ENCODE assay signal across 16 mouse cellular contexts in genomic region chr11:53761284-53761683, GRCm38 (mm10). TPM values are rescaled to one million over a fixed set of nuclear protein-coding genes. Genes with fewer than 3 reads are reported as not detected.
A peak's percentile ranks its signal among the peaks of the same experiment; 100 is the strongest.
DNase-seq lines count a peak whose midpoint lies in the region; ATAC-seq and TF ChIP-seq lines count a peak whose summit lies in the region.
"Had no signal": no experiment of that assay in that cellular context is flagged by ENCODE, and none has a peak within 500 bp of the region (broad histone marks: within the 10 kb centered on the region; RNA-seq: fewer than 3 reads in every experiment).

No protein-coding gene starts in this region.

- TF ChIP-seq CTCF in hindbrain, postnatal 0 days (IDR thresholded peaks at IDR 0.05; ENCODE audit: low read depth), result no peak
- TF ChIP-seq CTCF in thymus, adult 2 months (IDR thresholded peaks at IDR 0.05; ENCODE audit: borderline replicate concordance, control insufficient read depth, extremely low read depth, insufficient read depth, low read length, poor library complexity), result no peak

- no peak for TF ChIP-seq POLR2A in thymus, adult 2 months (IDR thresholded peaks at IDR 0.05; ENCODE audit: control insufficient read depth, extremely low read depth, insufficient read depth, low read length, poor library complexity)

- H3K4me2 ChIP-seq in embryonic facial prominence, embryonic 14.5 days (ENCODE audit: low read depth, low read length), result no peak overlapping the region
- H3K4me2 ChIP-seq in hindbrain, postnatal 0 days (ENCODE audit: low read depth, low read length), result no peak overlapping the region
- H3K4me2 ChIP-seq: embryonic facial prominence, embryonic 13.5 days; hindbrain, embryonic 13.5 days had no signal

- 0 out of 2 replicates have a peak overlapping the region, but pooled peaks have one; percentile 40 for H3K27ac ChIP-seq in embryonic facial prominence, embryonic 14.5 days (replicated peaks; ENCODE audit: low read depth, low read length)
- H3K27ac ChIP-seq in embryonic facial prominence, embryonic 10.5 days (replicated peaks), result no peak overlapping the region
- H3K27ac ChIP-seq in hindbrain, postnatal 0 days, result peak overlapping the region; percentile 26; the same call in 1 of the 2 replicates
- H3K27ac ChIP-seq in hindbrain, embryonic 10.5 days, result no peak overlapping the region
- no peak overlapping the region for H3K27ac ChIP-seq in thymus, adult 2 months (ENCODE audit: control insufficient read depth, insufficient read depth, low read length)
- H3K27ac ChIP-seq: embryonic facial prominence, embryonic 13.5 days; hindbrain, embryonic 13.5 days; macrophage had no signal

- no peaks in the 10 kb centered on the region for H3K9me3 ChIP-seq in embryonic facial prominence, embryonic 14.5 days (ENCODE audit: control insufficient read depth, low read length)
- H3K9me3 ChIP-seq in embryonic facial prominence, embryonic 10.5 days, result no peaks in the 10 kb centered on the region
- H3K9me3 ChIP-seq in hindbrain, postnatal 0 days (ENCODE audit: low read length), result no peaks in the 10 kb centered on the region
- no peaks in the 10 kb centered on the region for H3K9me3 ChIP-seq in hindbrain, embryonic 10.5 days
- H3K9me3 ChIP-seq: embryonic facial prominence, embryonic 13.5 days; hindbrain, embryonic 13.5 days had no signal

- no peak for ATAC-seq in embryonic facial prominence, embryonic 14.5 days (ENCODE audit: low read depth)
- no peak for ATAC-seq in hindbrain, postnatal 0 days

- no peak for DNase-seq in embryonic facial prominence, embryonic 14.5 days (ENCODE audit: low spot score)
- DNase-seq in embryonic facial prominence, embryonic 10.5 days (ENCODE audit: low spot score), result no peak
- DNase-seq in hindbrain, postnatal 0 days (ENCODE audit: low spot score), result no peak
- no peak for DNase-seq in hindbrain, embryonic 10.5 days (ENCODE audit: low spot score)
- DNase-seq in thymus, postnatal 4 days, result peak; percentile 10
- DNase-seq in thymus, adult 2 months, result no peak
- DNase-seq in testis, postnatal 10 days (ENCODE audit: low spot score), result peak; percentile 44
- no peak for DNase-seq in left cerebral cortex, adult 8-10 months (ENCODE audit: low spot score in 2 of 2)
- DNase-seq: thymus, postnatal 25 days had no signal

- no peak overlapping the region for H3K9ac ChIP-seq in embryonic facial prominence, embryonic 14.5 days (ENCODE audit: low read depth, low read length)
- no peak overlapping the region for H3K9ac ChIP-seq in hindbrain, postnatal 0 days (replicated peaks; ENCODE audit: low read length)
- H3K9ac ChIP-seq: embryonic facial prominence, embryonic 13.5 days; hindbrain, embryonic 13.5 days had no signal

- peaks cover 52% of the 10 kb centered on the region for H3K4me1 ChIP-seq in embryonic facial prominence, embryonic 14.5 days (ENCODE audit: control insufficient read depth, insufficient read depth, low read length)
- peaks cover 57% of the 10 kb centered on the region for H3K4me1 ChIP-seq in embryonic facial prominence, embryonic 10.5 days
- H3K4me1 ChIP-seq in hindbrain, postnatal 0 days (ENCODE audit: insufficient read depth, low read length), result peaks cover 27% of the 10 kb centered on the region
- peaks cover 48% of the 10 kb centered on the region for H3K4me1 ChIP-seq in hindbrain, embryonic 10.5 days (replicated peaks)
- peaks cover 37% of the 10 kb centered on the region for H3K4me1 ChIP-seq in thymus, adult 2 months (replicated peaks; ENCODE audit: control insufficient read depth, insufficient read depth, low read length)

- 0 out of 2 replicates have a peak, but pooled peaks cover 6% of the 10 kb centered on the region for H3K27me3 ChIP-seq in embryonic facial prominence, embryonic 14.5 days (replicated peaks; ENCODE audit: control insufficient read depth, insufficient read depth, low read length)
- H3K27me3 ChIP-seq in embryonic facial prominence, embryonic 10.5 days (replicated peaks; ENCODE audit: low read depth, poor library complexity, severe bottlenecking), result peaks cover 73% of the 10 kb centered on the region
- H3K27me3 ChIP-seq in hindbrain, postnatal 0 days (ENCODE audit: insufficient read depth, low read length), result 0 out of 2 replicates have a peak, but pooled peaks cover 5% of the 10 kb centered on the region
- H3K27me3 ChIP-seq in hindbrain, embryonic 10.5 days (ENCODE audit: insufficient read depth, poor library complexity, severe bottlenecking), result peaks cover 80% of the 10 kb centered on the region
- no peaks in the 10 kb centered on the region for H3K27me3 ChIP-seq in thymus, adult 2 months (ENCODE audit: control insufficient read depth, insufficient read depth, low read length)
- H3K27me3 ChIP-seq: Patski had no signal

- 68% methylated on average over 5 of the region's 5 CpGs for WGBS in embryonic facial prominence, embryonic 14.5 days
- 78% methylated on average over 5 of the region's 5 CpGs for WGBS in embryonic facial prominence, embryonic 10.5 days
- 69% methylated on average over 5 of the region's 5 CpGs for WGBS in hindbrain, postnatal 0 days
- 80% methylated on average over 5 of the region's 5 CpGs for WGBS in hindbrain, embryonic 10.5 days
- 99% methylated on average over 5 of the region's 5 CpGs for WGBS in thymus, adult 2 months

- no peaks in the 10 kb centered on the region for H3K36me3 ChIP-seq in embryonic facial prominence, embryonic 14.5 days (ENCODE audit: control insufficient read depth, insufficient read depth, low read length)
- H3K36me3 ChIP-seq in embryonic facial prominence, embryonic 10.5 days (replicated peaks), result no peaks in the 10 kb centered on the region
- H3K36me3 ChIP-seq in hindbrain, postnatal 0 days (ENCODE audit: insufficient read depth, low read length), result no peaks in the 10 kb centered on the region
- no peaks in the 10 kb centered on the region for H3K36me3 ChIP-seq in hindbrain, embryonic 10.5 days
- no peaks in the 10 kb centered on the region for H3K36me3 ChIP-seq in thymus, adult 2 months (ENCODE audit: control insufficient read depth, insufficient read depth, low read length)
- H3K36me3 ChIP-seq: embryonic facial prominence, embryonic 13.5 days; hindbrain, embryonic 13.5 days had no signal

- no peak overlapping the region for H3K4me3 ChIP-seq in embryonic facial prominence, embryonic 14.5 days (ENCODE audit: low read depth, low read length)
- H3K4me3 ChIP-seq in embryonic facial prominence, embryonic 10.5 days, result no peak overlapping the region
- H3K4me3 ChIP-seq in hindbrain, postnatal 0 days (ENCODE audit: low read length), result no peak overlapping the region
- no peak overlapping the region for H3K4me3 ChIP-seq in hindbrain, embryonic 10.5 days
- H3K4me3 ChIP-seq in thymus, adult 2 months (ENCODE audit: control insufficient read depth, insufficient read depth, low read length), result no peak overlapping the region
- H3K4me3 ChIP-seq: embryonic facial prominence, embryonic 13.5 days; hindbrain, embryonic 13.5 days had no signal

RNA-seq across cellular contexts. Expression of gene Irf1, which starts 8.5 kb away (rescaled TPM):
- polyA plus RNA-seq in embryonic facial prominence, embryonic 14.5 days (2014; fragmentation: Nextera tagmentation; extraction: Ambion mirVana), result 13.2 and 13.9 TPM in 2 replicates
- polyA plus RNA-seq in embryonic facial prominence, embryonic 10.5 days (2016; fragmentation: Nextera tagmentation; extraction: Ambion mirVana), result 5.6 and 7.0 TPM in 2 replicates
- total RNA-seq in hindbrain, postnatal 0 days (2014; rRNA removed), result 3.3 and 8.5 TPM in 2 replicates
- 3.7 and 4.4 TPM in 2 replicates for polyA plus RNA-seq in hindbrain, postnatal 0 days (2015; fragmentation: Nextera tagmentation; extraction: Ambion mirVana)
- 3.6 and 4.2 TPM in 2 replicates for polyA plus RNA-seq in hindbrain, embryonic 10.5 days (2016; fragmentation: Nextera tagmentation; extraction: Ambion mirVana)
- polyA plus RNA-seq in thymus, adult 2 months (2012; rRNA removed), result 162 and 169 TPM in 2 replicates
- 10 to 100 TPM in 2 of 4 experiments, 1 to 10 TPM in 2; 6.8 to 10.8 (median 9.4) TPM for total RNA-seq in left cerebral cortex, adult 8-10 months (2022)

RNA-seq across cellular contexts. Expression of gene Gm17334, which starts 11.7 kb away (rescaled TPM):
- polyA plus RNA-seq in embryonic facial prominence, embryonic 14.5 days (2014; fragmentation: Nextera tagmentation; extraction: Ambion mirVana), result 0.19 TPM in 1 of 2 replicates, not detected in the other
- polyA plus RNA-seq in embryonic facial prominence, embryonic 10.5 days (2016; fragmentation: Nextera tagmentation; extraction: Ambion mirVana), result not detected in 2 replicates
- not detected in 2 replicates for total RNA-seq in hindbrain, postnatal 0 days (2014; rRNA removed)
- polyA plus RNA-seq in hindbrain, postnatal 0 days (2015; fragmentation: Nextera tagmentation; extraction: Ambion mirVana), result not detected in 2 replicates
- not detected in 2 replicates for polyA plus RNA-seq in hindbrain, embryonic 10.5 days (2016; fragmentation: Nextera tagmentation; extraction: Ambion mirVana)
- 0.86 and 0.98 TPM in 2 replicates for polyA plus RNA-seq in thymus, adult 2 months (2012; rRNA removed)
- total RNA-seq in left cerebral cortex, adult 8-10 months (2022), result 1 to 10 TPM in 1 of 4 experiments, under 1 TPM in 2, not detected in 1; 0.42 to 2.4 (median 0.64) TPM
- total RNA-seq: monocyte, adult 5-6 weeks had no signal
- polyA plus RNA-seq: embryonic facial prominence, embryonic 13.5 days; hindbrain, embryonic 13.5 days; limb, embryonic 11.5 days; macrophage had no signal

RNA-seq across cellular contexts. Expression of gene Il5, which starts 40.7 kb away (rescaled TPM):
- not detected in 2 replicates for polyA plus RNA-seq in embryonic facial prominence, embryonic 14.5 days (2014; fragmentation: Nextera tagmentation; extraction: Ambion mirVana)
- not detected in 2 replicates for polyA plus RNA-seq in embryonic facial prominence, embryonic 10.5 days (2016; fragmentation: Nextera tagmentation; extraction: Ambion mirVana)
- 0.11 TPM in 1 of 2 replicates, not detected in the other for total RNA-seq in hindbrain, postnatal 0 days (2014; rRNA removed)
- polyA plus RNA-seq in hindbrain, postnatal 0 days (2015; fragmentation: Nextera tagmentation; extraction: Ambion mirVana), result 0.15 TPM in 1 of 2 replicates, not detected in the other
- not detected in 2 replicates for polyA plus RNA-seq in hindbrain, embryonic 10.5 days (2016; fragmentation: Nextera tagmentation; extraction: Ambion mirVana)
- 0.56 and 0.84 TPM in 2 replicates for polyA plus RNA-seq in thymus, adult 2 months (2012; rRNA removed)
- total RNA-seq in left cerebral cortex, adult 8-10 months (2022), result not detected
- total RNA-seq: layer of hippocampus, adult 8-10 months; monocyte, adult 5-6 weeks had no signal
- polyA plus RNA-seq: embryonic facial prominence, embryonic 13.5 days; hindbrain, embryonic 13.5 days; macrophage; Patski had no signal

RNA-seq across cellular contexts. Expression of gene Rad50, which starts 54.2 kb away (rescaled TPM):
- polyA plus RNA-seq in embryonic facial prominence, embryonic 14.5 days (2014; fragmentation: Nextera tagmentation; extraction: Ambion mirVana), result 18.0 and 19.5 TPM in 2 replicates
- polyA plus RNA-seq in embryonic facial prominence, embryonic 10.5 days (2016; fragmentation: Nextera tagmentation; extraction: Ambion mirVana), result 24.6 and 25.8 TPM in 2 replicates
- total RNA-seq in hindbrain, postnatal 0 days (2014; rRNA removed), result 4.1 and 4.2 TPM in 2 replicates
- 11.7 and 12.8 TPM in 2 replicates for polyA plus RNA-seq in hindbrain, postnatal 0 days (2015; fragmentation: Nextera tagmentation; extraction: Ambion mirVana)
- polyA plus RNA-seq in hindbrain, embryonic 10.5 days (2016; fragmentation: Nextera tagmentation; extraction: Ambion mirVana), result 13.7 and 21.9 TPM in 2 replicates
- polyA plus RNA-seq in thymus, adult 2 months (2012; rRNA removed), result 8.3 and 8.4 TPM in 2 replicates
- 10 to 100 TPM in 3 of 4 experiments, 1 to 10 TPM in 1; 9.9 to 12.1 (median 11.8) TPM for total RNA-seq in left cerebral cortex, adult 8-10 months (2022)

Comparison
In these comparisons a context has a peak if more than half of its experiments do, and no peak if none do; other contexts are left out.
1. DNase-seq: peak in thymus, postnatal 4 days (single experiment) and testis, postnatal 10 days (single experiment); none in embryonic facial prominence, embryonic 14.5 days (single experiment), embryonic facial prominence, embryonic 10.5 days (single experiment), hindbrain, postnatal 0 days (single experiment), hindbrain, embryonic 10.5 days (single experiment), thymus, adult 2 months (single experiment) and left cerebral cortex, adult 8-10 months (0 of 2).
2. H3K27ac ChIP-seq: peak in embryonic facial prominence, embryonic 14.5 days (single experiment) and hindbrain, postnatal 0 days (single experiment); none in embryonic facial prominence, embryonic 10.5 days (single experiment), hindbrain, embryonic 10.5 days (single experiment) and thymus, adult 2 months (single experiment).
3. RNA of gene Irf1, which starts 8.5 kb away (polyA plus RNA-seq): 162 to 169 TPM in thymus, adult 2 months; 13.2 to 13.9 TPM in embryonic facial prominence, embryonic 14.5 days, 5.6 to 7.0 TPM in embryonic facial prominence, embryonic 10.5 days, 3.7 to 4.4 TPM in hindbrain, postnatal 0 days and 3.6 to 4.2 TPM in hindbrain, embryonic 10.5 days; every median in the first group is over 10 times any median in the second.